8 mouse cellular contexts compared by ENCODE assay signal in the genomic region with DNA sequence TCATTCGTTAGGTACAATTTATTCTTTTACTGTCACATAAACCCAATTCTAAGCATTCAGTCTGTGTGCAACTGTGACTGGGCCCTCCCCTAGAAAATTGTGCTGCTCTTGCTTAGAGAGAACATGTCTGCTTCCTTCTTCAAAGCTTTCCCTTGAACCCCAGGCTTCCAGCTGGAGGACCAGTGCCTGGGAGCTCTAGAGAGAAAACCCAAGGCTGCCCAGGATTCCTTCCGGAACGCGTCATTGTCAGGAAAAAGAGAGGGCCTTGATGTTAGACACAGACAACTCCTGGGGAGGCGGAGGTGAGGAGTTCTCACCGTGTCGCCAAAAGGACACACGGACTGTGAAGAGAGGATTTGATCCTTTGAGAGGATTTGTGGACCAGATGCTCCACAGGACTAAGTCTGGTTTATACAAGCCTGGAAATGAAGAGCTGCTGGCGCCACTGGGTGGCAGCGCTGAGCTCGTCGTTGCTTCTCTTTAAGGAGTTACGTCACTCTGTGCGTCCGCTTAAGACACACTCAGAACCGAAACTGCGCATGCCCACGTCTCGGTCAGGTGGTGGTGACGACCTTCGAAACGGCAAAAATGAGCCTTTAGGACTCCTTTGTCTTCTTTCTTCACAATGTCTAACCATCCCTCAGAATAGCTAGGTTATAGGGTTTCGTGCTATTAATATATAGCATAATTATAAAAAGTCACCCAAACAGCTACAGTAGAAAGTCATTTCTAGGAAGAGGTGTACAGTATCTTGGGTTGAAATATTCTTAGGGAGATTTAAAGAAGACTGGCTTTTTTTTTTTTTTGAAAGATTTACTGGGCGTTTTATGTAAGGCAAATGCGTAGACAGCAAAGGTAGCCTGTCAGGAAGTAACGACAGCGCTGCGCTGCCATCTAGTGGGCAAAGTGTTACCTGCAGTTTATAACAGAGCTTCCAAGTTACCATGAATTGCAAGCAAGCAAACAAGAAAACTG. TPM values are rescaled to one million over a fixed set of nuclear protein-coding genes. Genes with fewer than 3 reads are reported as not detected.
DNase-seq lines count a peak whose midpoint lies in the region; ATAC-seq lines count a peak whose summit lies in the region.

No protein-coding gene starts in this region.

- WGBS in hindbrain, embryonic 12.5 days: 8% methylated on average over 28 of the region's 28 CpGs

- ATAC-seq in hindbrain, embryonic 12.5 days (ENCODE audit: low FRiP score): peak; percentile 90

- peak overlapping the region; percentile 48 for H3K4me2 ChIP-seq in hindbrain, embryonic 12.5 days (replicated peaks)

- H3K9me3 ChIP-seq in hindbrain, embryonic 12.5 days (replicated peaks): no peaks in the 10 kb centered on the region

- peak overlapping the region; percentile 22; the same call in 1 of the 2 replicates for H3K4me3 ChIP-seq in hindbrain, embryonic 12.5 days

- DNase-seq in NIH3T3 (ENCODE audit: low read depth): peak; percentile 97
- peak; percentile 98 for DNase-seq in cerebellum, postnatal 10 days
- DNase-seq in frontal cortex, postnatal 10 days (ENCODE audit: low spot score in 2 of 2): peak; percentile 90 to 93
- peak; percentile 87 to 96 for DNase-seq in layer of hippocampus, postnatal 14 days (ENCODE audit: low spot score in 2 of 2)
- DNase-seq in lung, postnatal 14 days: peak; percentile 95
- DNase-seq in retina, adult 2 months (ENCODE audit: low read depth, low spot score): peak; percentile 97
- DNase-seq in thymus, postnatal 36 days: peak; percentile 88 to 93

- H3K4me1 ChIP-seq in hindbrain, embryonic 12.5 days: peaks cover 14% of the 10 kb centered on the region

- H3K9ac ChIP-seq in hindbrain, embryonic 12.5 days: peak overlapping the region; percentile 43; the same call in 1 of the 2 replicates

- H3K27me3 ChIP-seq in hindbrain, embryonic 12.5 days: no peaks in the 10 kb centered on the region

- no peaks in the 10 kb centered on the region for H3K36me3 ChIP-seq in hindbrain, embryonic 12.5 days

- peak overlapping the region; percentile 91 for H3K27ac ChIP-seq in hindbrain, embryonic 12.5 days

RNA-seq across cellular contexts. Expression of gene Ubash3b, which starts 45.9 kb away (rescaled TPM):
- 14.6 and 17.2 TPM in 2 replicates for polyA plus RNA-seq in hindbrain, embryonic 12.5 days (2016; fragmentation: Nextera tagmentation; extraction: Ambion mirVana)
- 10 to 100 TPM; 29.0 to 30.4 TPM for total RNA-seq in layer of hippocampus, postnatal 14 days (2021)

Comparison
In these comparisons a context has a peak if more than half of its experiments do, and no peak if none do; other contexts are left out.
1. Peak in every context shown above with its lines: DNase-seq, ATAC-seq, H3K4me3 ChIP-seq and H3K27ac ChIP-seq.